Mouse (Mus musculus): ENCODE data around the gene Wwox. TPM values are rescaled to one million over a fixed set of nuclear protein-coding genes. Genes with fewer than 3 reads are reported as not detected.

Gene Wwox
- total and polyA plus RNA-seq, 3 experiments = 7.6 to 61.8 (median 12.2) TPM

- no peak for DNase-seq (ENCODE audit: low read depth, low spot score)
- Histone ChIP-seq H3K79me2 (ENCODE audit: control insufficient read depth, insufficient read depth, low read length, poor library complexity) (no peaks in the 10 kb centered on the region), H3K9me3 (replicated peaks; ENCODE audit: insufficient read depth, low read length) (no peaks in the 10 kb centered on the region), H3K27ac (ENCODE audit: control insufficient read depth, low read depth, low read length) (no peak overlapping the region), H3K9ac (ENCODE audit: control insufficient read depth, low read depth, low read length, poor library complexity, severe bottlenecking) (no peak overlapping the region), H3K27me3 (ENCODE audit: control insufficient read depth in 1 of 2, insufficient read depth in 2 of 2, low read length in 2 of 2) (no peaks in the 10 kb centered on the region), H3K4me3 (ENCODE audit: control insufficient read depth in 1 of 2, insufficient read depth in 1 of 2, low read depth in 2 of 2, low read length in 2 of 2) (no peak overlapping the region), H3K36me3 (ENCODE audit: control insufficient read depth in 1 of 2, insufficient read depth in 2 of 2, low read length in 2 of 2) (no peaks in the 10 kb centered on the region), H3K4me1 (ENCODE audit: control insufficient read depth in 1 of 2, insufficient read depth in 2 of 2, low read length in 2 of 2) (no peaks in the 10 kb centered on the region)
- TF ChIP-seq JUND (IDR thresholded peaks at IDR 0.05; ENCODE audit: low read depth, low read length) (no peak), CHD1 (IDR thresholded peaks at IDR 0.05; ENCODE audit: low read depth, low read length) (no peak)
Measured at GRCm38 (mm10) chr8:114814769-114815736, 375.6 kb downstream of the Wwox start.

GRCm38 (mm10) chr8:114816343-114816742 lies 376.9 kb downstream of the Wwox start:
- no peak for DNase-seq (ENCODE audit: low read depth, low spot score)
- no peak overlapping the region for H3K27ac ChIP-seq (ENCODE audit: control insufficient read depth, low read depth, low read length)
- TF ChIP-seq MAX (IDR thresholded peaks at IDR 0.05; ENCODE audit: low read length) (no peak), BHLHE40 (IDR thresholded peaks at IDR 0.05; ENCODE audit: borderline replicate concordance, low read depth, low read length) (no peak), ZKSCAN1 (IDR thresholded peaks at IDR 0.05; ENCODE audit: low read depth, low read length) (no peak), POLR2A (IDR thresholded peaks at IDR 0.05; ENCODE audit: control insufficient read depth in 1 of 2, insufficient read depth in 1 of 2, low read depth in 1 of 2, low read length in 2 of 2, poor library complexity in 1 of 2) (no peak), ZC3H11A (IDR thresholded peaks at IDR 0.05; ENCODE audit: low read depth, low read length) (no peak), SMC3 (IDR thresholded peaks at IDR 0.05; ENCODE audit: low read depth, low read length) (no peak), TCF12 (IDR thresholded peaks at IDR 0.05; ENCODE audit: low read depth, low read length) (no peak), KAT2A (conservative IDR thresholded peaks at IDR 0.05; ENCODE audit: low read depth, low read length) (no peak), ZMIZ1 (IDR thresholded peaks at IDR 0.05; ENCODE audit: low read depth, low read length) (no peak), E2F4 (IDR thresholded peaks at IDR 0.05; ENCODE audit: borderline replicate concordance, low read depth, low read length) (no peak), MXI1 (IDR thresholded peaks at IDR 0.05; ENCODE audit: low read depth, low read length) (no peak), POLR2AphosphoS5 (IDR thresholded peaks at IDR 0.05; ENCODE audit: borderline replicate concordance, low read depth, low read length) (no peak), NELFE (IDR thresholded peaks at IDR 0.05; ENCODE audit: low read depth, low read length) (no peak), GATA1 (IDR thresholded peaks at IDR 0.05; ENCODE audit: low read depth, low read length) (no peak), USF2 (IDR thresholded peaks at IDR 0.05; ENCODE audit: borderline replicate concordance in 1 of 2, insufficient read depth in 1 of 2, low read depth in 1 of 2, low read length in 2 of 2) (no peak), MYB (IDR thresholded peaks at IDR 0.05; ENCODE audit: low read depth, low read length) (no peak)

More at GRCm38 (mm10) chr8:114816343-114816742, 376.9 kb downstream of the Wwox start:
- Histone ChIP-seq H3K9ac (ENCODE audit: control insufficient read depth, low read depth, low read length, poor library complexity, severe bottlenecking) (no peak overlapping the region), H3K79me2 (ENCODE audit: control insufficient read depth, insufficient read depth, low read length, poor library complexity) (no peaks in the 10 kb centered on the region), H3K9me3 (replicated peaks; ENCODE audit: insufficient read depth, low read length) (no peaks in the 10 kb centered on the region), H3K4me1 (ENCODE audit: control insufficient read depth in 1 of 2, insufficient read depth in 2 of 2, low read length in 2 of 2) (no peaks in the 10 kb centered on the region), H3K36me3 (ENCODE audit: control insufficient read depth in 1 of 2, insufficient read depth in 2 of 2, low read length in 2 of 2) (no peaks in the 10 kb centered on the region), H3K27me3 (ENCODE audit: control insufficient read depth in 1 of 2, insufficient read depth in 2 of 2, low read length in 2 of 2) (no peaks in the 10 kb centered on the region), H3K4me3 (ENCODE audit: control insufficient read depth in 1 of 2, insufficient read depth in 1 of 2, low read depth in 2 of 2, low read length in 2 of 2) (no peak overlapping the region)
